Mouse (Mus musculus) megakaryocyte, embryonic 14.5 days (primary cell): ENCODE results near the gene Scgb3a1.

Source experiments
- FLI1 ChIP-seq: IDR thresholded peaks from 2 replicates; pipeline ENCODE4 v1.6.1; 2012; ENCODE audit warnings: low read length, inconsistent platforms, mixed read lengths
- GATA1 ChIP-seq: IDR thresholded peaks from 3 replicates; pipeline ENCODE4 v1.6.1; 2012; ENCODE audit warnings: mixed read lengths, low read length, inconsistent platforms, borderline replicate concordance

DNA sequence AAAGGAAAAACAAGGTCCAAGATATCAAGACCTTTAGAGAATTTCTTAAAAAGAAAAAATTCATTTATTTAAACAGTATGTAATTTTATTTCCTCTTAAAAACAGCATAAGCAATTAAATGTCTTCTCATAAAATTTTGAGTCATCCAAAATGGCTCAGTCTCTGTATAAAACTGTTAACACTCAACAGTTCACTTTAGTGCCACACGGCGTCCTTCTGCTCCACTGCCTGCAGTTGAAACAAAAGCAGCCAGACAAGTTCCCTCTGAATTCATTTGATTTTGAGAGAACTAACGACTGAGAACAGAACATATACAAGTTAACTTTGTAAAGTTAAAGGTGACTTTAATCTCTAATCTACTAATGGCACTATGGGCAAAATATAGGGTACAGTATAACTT lies 10.0 kb downstream of the Scgb3a1 start:
- no peak for TF ChIP-seq GATA1
- no peak for TF ChIP-seq FLI1
